Mouse (Mus musculus): ENCODE measurements around the gene Sbk2. TPM values are rescaled to one million over a fixed set of nuclear protein-coding genes. Genes with fewer than 3 reads are reported as not detected.
A peak's percentile ranks its signal among the peaks of the same experiment; 100 is the strongest.
"Not testable (repeated sequence)": the region's sequence is repeated elsewhere in the genome, so short reads cannot be mapped to it uniquely, and the experiment has no call there.

Sbk2 gene
- polyA plus RNA-seq (2015; fragmentation: Nextera tagmentation; extraction: Ambion mirVana): 5.9 and 10.4 TPM in 2 replicates

DNA sequence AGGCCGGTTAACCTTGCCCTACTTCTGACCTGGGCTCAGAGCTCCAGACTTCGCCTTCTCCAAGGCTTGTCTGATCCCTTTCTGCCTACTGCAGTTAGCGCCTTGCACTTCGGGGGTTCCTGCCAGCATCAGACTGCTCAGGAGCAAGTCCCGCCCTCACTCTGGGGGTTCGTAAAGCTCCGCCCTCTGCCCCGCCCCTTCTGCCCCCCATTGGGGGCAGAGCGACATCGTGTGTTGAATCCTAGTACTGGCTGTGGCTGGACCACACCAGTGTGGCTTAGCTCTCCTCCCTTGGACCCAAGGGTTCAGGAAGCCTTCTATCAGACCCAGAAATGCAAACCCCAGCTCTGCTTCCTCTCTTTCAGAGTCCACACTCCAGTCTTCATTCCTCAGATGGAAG is at the start of gene Sbk2:
Sbk2 (minus strand) TSS at position 135 of the 400 bp plus-strand sequence.
- peak; percentile 91 for ATAC-seq (replicated peaks; ENCODE audit: extremely low read depth, insufficient read depth, low FRiP score)
- no peak within 1 kb of the TSS for H3K27ac ChIP-seq (ENCODE audit: low read length)
- H3K4me2 ChIP-seq (ENCODE audit: low read depth, low read length): peak within 1 kb of the TSS; percentile 47
- H3K4me3 ChIP-seq (ENCODE audit: low read length): no peak within 1 kb of the TSS
- no peaks in the 10 kb centered on the region for H3K27me3 ChIP-seq (ENCODE audit: control insufficient read depth, insufficient read depth, low read length)
- WGBS: 4% methylated on average over 10 of the region's 10 CpGs
- no peaks in the 10 kb centered on the region for H3K4me1 ChIP-seq (ENCODE audit: control insufficient read depth, insufficient read depth, low read length)
- H3K9ac ChIP-seq (ENCODE audit: low read length): 0 out of 2 replicates have a peak within 1 kb of the TSS, but pooled peaks have one; percentile 21
- no peaks in the 10 kb centered on the region for H3K36me3 ChIP-seq (ENCODE audit: control insufficient read depth, insufficient read depth)
- H3K9me3 ChIP-seq (replicated peaks; ENCODE audit: control insufficient read depth, low read length): no peaks in the 10 kb centered on the region

DNA sequence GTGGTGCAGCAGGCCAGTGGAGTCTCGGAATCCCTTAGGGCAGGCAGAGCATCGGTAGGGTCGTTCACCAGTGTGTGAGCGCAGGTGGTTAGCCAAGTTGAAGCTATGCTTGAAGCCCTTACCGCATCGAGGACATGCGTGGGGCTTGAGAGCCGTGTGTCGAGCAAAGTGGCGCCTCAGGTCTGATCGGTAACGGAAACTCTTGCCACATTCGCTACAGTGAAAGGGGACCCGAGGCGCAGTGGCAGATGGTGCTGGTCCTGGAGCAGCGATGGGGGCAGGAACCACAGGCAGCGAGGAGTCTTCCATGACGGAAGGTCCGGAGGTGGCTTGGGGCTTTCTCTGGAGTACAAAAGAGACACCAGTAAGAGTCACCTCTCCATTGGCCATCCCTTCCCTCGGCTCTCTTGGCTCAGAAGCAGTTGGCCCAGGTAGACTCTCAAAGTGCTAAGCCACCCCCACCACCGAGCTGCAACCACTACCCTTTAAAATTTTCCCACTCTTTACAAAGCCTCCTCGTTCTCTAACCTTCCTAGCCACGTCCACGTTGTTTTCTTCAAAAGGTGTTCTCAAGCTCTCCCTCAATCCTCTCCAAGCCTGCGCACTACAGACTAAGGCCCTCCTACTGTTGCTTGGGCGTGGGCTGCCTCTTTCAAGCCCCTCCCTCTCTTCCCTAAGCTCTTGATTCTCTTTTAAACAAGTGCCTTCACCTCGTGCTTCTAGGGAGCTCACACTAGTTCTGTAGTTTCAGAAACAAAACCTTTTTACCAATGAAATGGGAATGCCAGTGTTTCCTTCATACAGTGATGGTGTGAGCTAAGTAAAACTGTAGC is 48.7 kb upstream of the Sbk2 start:
- H3K4me1 ChIP-seq (ENCODE audit: control insufficient read depth, insufficient read depth, low read length): peaks cover 8% of the 10 kb centered on the region
- no peak overlapping the region for H3K27ac ChIP-seq (ENCODE audit: low read length)
- H3K4me3 ChIP-seq (ENCODE audit: low read length): no peak overlapping the region
- no peak for ATAC-seq (replicated peaks; ENCODE audit: extremely low read depth, insufficient read depth, low FRiP score)
- no peak overlapping the region for H3K9ac ChIP-seq (ENCODE audit: low read length)
- 88% methylated on average over 27 of the region's 27 CpGs for WGBS
- H3K4me2 ChIP-seq (ENCODE audit: low read depth, low read length): peak overlapping the region; percentile 68
- no peaks in the 10 kb centered on the region for H3K27me3 ChIP-seq (ENCODE audit: control insufficient read depth, insufficient read depth, low read length)
- H3K9me3 ChIP-seq (replicated peaks; ENCODE audit: control insufficient read depth, low read length): 0 out of 2 replicates have a peak, but pooled peaks cover 2% of the 10 kb centered on the region
- peaks cover 49% of the 10 kb centered on the region for H3K36me3 ChIP-seq (ENCODE audit: control insufficient read depth, insufficient read depth)

DNA sequence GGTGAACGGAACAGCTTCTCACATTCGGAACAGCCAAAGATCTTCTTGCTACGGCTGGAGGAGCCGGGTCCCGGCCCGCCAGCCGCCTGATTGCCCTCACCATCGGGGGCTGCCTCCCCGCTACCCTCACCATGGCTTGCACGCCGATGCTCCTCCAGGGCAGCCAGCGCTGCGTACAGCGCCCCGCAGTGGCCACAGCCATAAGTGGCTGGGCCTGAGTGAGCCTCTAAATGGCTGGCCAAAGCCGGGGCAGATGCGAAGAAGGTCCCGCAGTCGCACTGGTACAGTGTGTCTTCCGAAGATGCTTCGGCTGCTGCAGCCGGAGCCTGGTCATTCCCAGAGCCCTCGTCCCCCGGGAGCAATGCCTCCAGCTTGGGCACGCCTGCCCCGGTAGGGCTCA is 44.0 kb upstream of the Sbk2 start:
- 95% methylated on average over 26 of the region's 26 CpGs for WGBS
- no peaks in the 10 kb centered on the region for H3K9me3 ChIP-seq (replicated peaks; ENCODE audit: control insufficient read depth, low read length)
- no peak overlapping the region for H3K4me3 ChIP-seq (ENCODE audit: low read length)
- H3K4me2 ChIP-seq (ENCODE audit: low read depth, low read length): no peak overlapping the region
- H3K9ac ChIP-seq (ENCODE audit: low read length): no peak overlapping the region
- peaks cover 60% of the 10 kb centered on the region for H3K36me3 ChIP-seq (ENCODE audit: control insufficient read depth, insufficient read depth)
- no peaks in the 10 kb centered on the region for H3K27me3 ChIP-seq (ENCODE audit: control insufficient read depth, insufficient read depth, low read length)
- peaks cover 1% of the 10 kb centered on the region; the same call in 1 of the 2 replicates for H3K4me1 ChIP-seq (ENCODE audit: control insufficient read depth, insufficient read depth, low read length)
- H3K27ac ChIP-seq (ENCODE audit: low read length): no peak overlapping the region
- no peak for ATAC-seq (replicated peaks; ENCODE audit: extremely low read depth, insufficient read depth, low FRiP score)

DNA sequence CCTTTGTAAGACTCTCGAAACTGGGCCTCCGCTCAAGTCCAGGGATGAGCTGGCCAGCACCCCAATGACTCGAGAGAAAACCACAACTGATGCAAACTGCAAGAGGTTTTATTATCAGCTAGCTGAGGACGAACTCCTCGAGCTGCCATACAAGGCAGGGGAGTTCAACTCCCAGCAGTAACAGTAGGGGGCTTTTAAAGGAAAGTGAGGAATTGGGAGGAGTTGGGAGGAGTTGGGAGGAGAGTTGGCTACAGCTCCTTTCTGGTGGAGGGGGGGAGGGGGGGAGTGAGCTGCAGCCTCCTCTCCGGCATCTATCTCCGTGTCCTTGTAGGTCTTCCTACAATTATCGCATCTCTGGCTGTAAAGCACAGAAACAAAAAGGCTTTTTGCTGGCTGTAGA is 38.7 kb upstream of the Sbk2 start:
- H3K9ac ChIP-seq (ENCODE audit: low read length); H3K9me3 ChIP-seq (replicated peaks; ENCODE audit: control insufficient read depth, low read length); H3K27ac ChIP-seq (ENCODE audit: low read length); H3K4me2 ChIP-seq (ENCODE audit: low read depth, low read length); ATAC-seq (replicated peaks; ENCODE audit: extremely low read depth, insufficient read depth, low FRiP score); H3K27me3 ChIP-seq (ENCODE audit: control insufficient read depth, insufficient read depth, low read length); H3K4me1 ChIP-seq (ENCODE audit: control insufficient read depth, insufficient read depth, low read length); H3K4me3 ChIP-seq (ENCODE audit: low read length): not testable (repeated sequence)
- WGBS: 66% methylated on average over 8 of the region's 8 CpGs
- H3K36me3 ChIP-seq (ENCODE audit: control insufficient read depth, insufficient read depth): peaks cover 14% of the 10 kb centered on the region

DNA sequence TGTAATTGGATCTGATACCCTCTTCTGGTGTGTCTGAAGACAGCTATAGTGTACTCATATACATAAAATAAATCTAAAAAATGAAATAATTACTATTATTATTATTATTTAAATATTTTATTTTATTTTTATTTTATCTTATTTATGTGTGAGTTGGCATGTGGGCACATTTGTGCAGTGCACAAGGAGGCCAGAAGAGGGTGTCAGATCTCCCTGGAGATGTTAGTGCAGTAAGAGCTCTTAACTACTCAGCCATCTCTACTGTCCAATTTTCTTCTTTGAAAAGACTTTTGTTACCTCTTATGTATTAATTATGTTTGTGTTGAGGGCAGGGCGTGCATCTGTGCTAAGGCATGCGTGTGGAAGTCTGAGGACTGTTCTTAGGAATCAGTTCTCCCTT is 35.7 kb upstream of the Sbk2 start:
- Histone ChIP-seq H3K4me3 (ENCODE audit: low read length) (no peak overlapping the region), H3K36me3 (ENCODE audit: control insufficient read depth, insufficient read depth) (no peaks in the 10 kb centered on the region), H3K27me3 (ENCODE audit: control insufficient read depth, insufficient read depth, low read length) (no peaks in the 10 kb centered on the region; the same call in 1 of the 2 replicates), H3K27ac (ENCODE audit: low read length) (no peak overlapping the region), H3K9ac (ENCODE audit: low read length) (no peak overlapping the region), H3K4me1 (ENCODE audit: control insufficient read depth, insufficient read depth, low read length) (peaks cover 13% of the 10 kb centered on the region), H3K9me3 (replicated peaks; ENCODE audit: control insufficient read depth, low read length) (no peaks in the 10 kb centered on the region), H3K4me2 (ENCODE audit: low read depth, low read length) (no peak overlapping the region)
- WGBS: 65% methylated on average over 2 of the region's 2 CpGs
- no peak for ATAC-seq (replicated peaks; ENCODE audit: extremely low read depth, insufficient read depth, low FRiP score)

- no peak for ATAC-seq (replicated peaks; ENCODE audit: extremely low read depth, insufficient read depth, low FRiP score)
- peak overlapping the region; percentile 74 for H3K27ac ChIP-seq (ENCODE audit: low read length)
- peak overlapping the region; percentile 70; the same call in 1 of the 2 replicates for H3K4me3 ChIP-seq (ENCODE audit: low read length)
- peak overlapping the region; percentile 78 for H3K4me2 ChIP-seq (ENCODE audit: low read depth, low read length)
- 0 out of 2 replicates have a peak, but pooled peaks cover 5% of the 10 kb centered on the region for H3K9me3 ChIP-seq (replicated peaks; ENCODE audit: control insufficient read depth, low read length)
- WGBS: 41% methylated on average over 6 of the region's 8 CpGs
- no peak overlapping the region for H3K9ac ChIP-seq (ENCODE audit: low read length)
- H3K27me3 ChIP-seq (ENCODE audit: control insufficient read depth, insufficient read depth, low read length): peaks cover 12% of the 10 kb centered on the region
- peaks cover 14% of the 10 kb centered on the region for H3K36me3 ChIP-seq (ENCODE audit: control insufficient read depth, insufficient read depth)
- H3K4me1 ChIP-seq (ENCODE audit: control insufficient read depth, insufficient read depth, low read length): peaks cover 14% of the 10 kb centered on the region
Measured at GRCm38 (mm10) chr7:4996934-4997333, 32.7 kb upstream of the Sbk2 start.

- peaks cover 18% of the 10 kb centered on the region for H3K36me3 ChIP-seq (ENCODE audit: control insufficient read depth, insufficient read depth)
- H3K9ac ChIP-seq (ENCODE audit: low read length): peak within 1 kb of the TSS; percentile 83
- peaks cover 12% of the 10 kb centered on the region for H3K27me3 ChIP-seq (ENCODE audit: control insufficient read depth, insufficient read depth, low read length)
- H3K4me2 ChIP-seq (ENCODE audit: low read depth, low read length): peak within 1 kb of the TSS; percentile 78
- peak within 1 kb of the TSS; percentile 70 for H3K4me3 ChIP-seq (ENCODE audit: low read length)
- 0 out of 2 replicates have a peak, but pooled peaks cover 5% of the 10 kb centered on the region for H3K9me3 ChIP-seq (replicated peaks; ENCODE audit: control insufficient read depth, low read length)
- peak; percentile 75 for ATAC-seq (replicated peaks; ENCODE audit: extremely low read depth, insufficient read depth, low FRiP score)
- peaks cover 14% of the 10 kb centered on the region for H3K4me1 ChIP-seq (ENCODE audit: control insufficient read depth, insufficient read depth, low read length)
- peak within 1 kb of the TSS; percentile 74 for H3K27ac ChIP-seq (ENCODE audit: low read length)
- WGBS: 5% methylated on average over 17 of the region's 26 CpGs
Measured at GRCm38 (mm10) chr7:4996003-4996895, 32.0 kb upstream of the Sbk2 start, which contains the start of gene Zfp579. Gene Zfp579, minus strand, starts transcription at chr7:4996158.

GRCm38 (mm10) chr7:4995268-4996002 is 31.2 kb upstream of the Sbk2 start:
- H3K4me1 ChIP-seq (ENCODE audit: control insufficient read depth, insufficient read depth, low read length): peaks cover 14% of the 10 kb centered on the region
- 0 out of 2 replicates have a peak, but pooled peaks cover 5% of the 10 kb centered on the region for H3K9me3 ChIP-seq (replicated peaks; ENCODE audit: control insufficient read depth, low read length)
- H3K27me3 ChIP-seq (ENCODE audit: control insufficient read depth, insufficient read depth, low read length): peaks cover 12% of the 10 kb centered on the region
- H3K4me3 ChIP-seq (ENCODE audit: low read length): peak overlapping the region; percentile 70
- ATAC-seq (replicated peaks; ENCODE audit: extremely low read depth, insufficient read depth, low FRiP score): peak; percentile 2; the same call in 1 of the 2 replicates
- peak overlapping the region; percentile 11; the same call in 1 of the 2 replicates for H3K27ac ChIP-seq (ENCODE audit: low read length)
- H3K4me2 ChIP-seq (ENCODE audit: low read depth, low read length): peak overlapping the region; percentile 78
- H3K36me3 ChIP-seq (ENCODE audit: control insufficient read depth, insufficient read depth): peaks cover 18% of the 10 kb centered on the region
- WGBS: 7% methylated on average over 19 of the region's 19 CpGs
- H3K9ac ChIP-seq (ENCODE audit: low read length): peak overlapping the region; percentile 83

Data from heart, embryonic 16.5 days (tissue).